Mouse (Mus musculus) liver, embryonic 14.5 days (tissue): ENCODE data around the gene Insc. TPM values are rescaled to one million over a fixed set of nuclear protein-coding genes. Genes with fewer than 3 reads are reported as not detected.

Experiments used
- ATAC-seq: fragments of 200-750 bp; cut with Nextera tagmentation; 2 replicates; pipeline ENCODE4 v1.8.0; 2017; ENCODE audit warnings: moderate number of reproducible peaks, mild to moderate bottlenecking, moderate library complexity; ENCODE audit not compliant: insufficient read depth
- DNase-seq, 3 experiments: peaks; one replicate each; pipeline ENCODE4 v3.0.0-alpha.2; 2012 to 2013; ENCODE audit warnings: low read depth in 3 of 3, low spot score in 3 of 3
- H3K27ac ChIP-seq: fragments of 300-500 bp; sonication (generic); 2 replicates; pipeline ENCODE4 v1.5.1; 2014; ENCODE audit warnings: moderate library complexity, mild to moderate bottlenecking, control low read depth, inconsistent platforms
- H3K27me3 ChIP-seq: fragments of 300-500 bp; sonication (generic); 2 replicates; pipeline ENCODE4 v1.6.1; 2014; ENCODE audit warnings: mild to moderate bottlenecking, low read length, moderate library complexity; ENCODE audit not compliant: control insufficient read depth, insufficient read depth
- H3K36me3 ChIP-seq: fragments of 300-500 bp; sonication (generic); replicated peaks from 2 replicates; pipeline ENCODE4 v1.6.1; 2014; ENCODE audit warnings: low read depth; ENCODE audit not compliant: control insufficient read depth, insufficient read depth
- H3K4me1 ChIP-seq, 2 experiments: fragments of 200-500 bp in 1 of 2; fragments of 300-500 bp in 1 of 2; sonication (generic) in 1 of 2; replicated peaks; 2 replicates each; pipeline ENCODE4 v1.6.1; 2012 to 2014; ENCODE audit warnings: antibody characterized with exemption in 1 of 2, inconsistent platforms in 1 of 2, low read length in 1 of 2; ENCODE audit not compliant: control insufficient read depth in 2 of 2, insufficient read depth in 2 of 2
- H3K4me2 ChIP-seq: fragments of 300-500 bp; sonication (generic); 2 replicates; pipeline ENCODE4 v1.6.1; 2014; ENCODE audit warnings: low read depth, mild to moderate bottlenecking, control low read depth, moderate library complexity
- H3K4me3 ChIP-seq, 2 experiments: fragments of 200-500 bp in 1 of 2; fragments of 300-500 bp in 1 of 2; sonication (generic) in 1 of 2; 2 replicates each; pipeline ENCODE4 v1.5.1; 2012 to 2014; ENCODE audit warnings: low read depth in 2 of 2, low read length in 2 of 2, mild to moderate bottlenecking in 2 of 2, control low read depth in 1 of 2, inconsistent platforms in 1 of 2, moderate library complexity in 1 of 2; ENCODE audit not compliant: insufficient read depth in 1 of 2
- H3K9ac ChIP-seq: fragments of 300-500 bp; sonication (generic); replicated peaks from 2 replicates; pipeline ENCODE4 v1.6.1; 2014; ENCODE audit warnings: mild to moderate bottlenecking, control low read depth, moderate library complexity
- H3K9me3 ChIP-seq: fragments of 300-500 bp; sonication (generic); 2 replicates; pipeline ENCODE4 v1.6.1; 2016; ENCODE audit warnings: low read length, mixed read lengths; ENCODE audit not compliant: control insufficient read depth
- CTCF ChIP-seq: IDR thresholded peaks from 2 replicates; pipeline ENCODE4 v1.5.1; 2016; ENCODE audit warnings: antibody characterized with exemption, low read depth, control low read depth
- EP300 ChIP-seq: IDR thresholded peaks from 2 replicates; pipeline ENCODE4 v1.6.1; 2016; ENCODE audit warnings: antibody characterized with exemption, low read depth
- WGBS: fragments of 180-500 bp; shearing (Covaris S2); extraction: QIAGEN DNeasy Blood & Tissue Kit; methylation state at CpG from one replicate; pipeline ENCODE4 v1.1.7; 2014; ENCODE audit not compliant: insufficient replicate concordance; 5-methylcytosine and 5-hydroxymethylcytosine counted together
- polyA plus RNA-seq, 2 experiments: library from polyadenylated mRNA; depleted of rRNA in 1 of 2; stranded (reverse) in 1 of 2; unstranded in 1 of 2; fragments of >200 nt; fragmentation: Nextera tagmentation in 1 of 2; extraction: Ambion mirVana in 1 of 2; gene quantifications; 2 replicates each; pipeline versions ENCODE4 v1.2.1 to v1.2.3; 2012 to 2014

Insc gene
- polyA plus RNA-seq, 2 experiments = 10.9 to 12.8 TPM

DNA sequence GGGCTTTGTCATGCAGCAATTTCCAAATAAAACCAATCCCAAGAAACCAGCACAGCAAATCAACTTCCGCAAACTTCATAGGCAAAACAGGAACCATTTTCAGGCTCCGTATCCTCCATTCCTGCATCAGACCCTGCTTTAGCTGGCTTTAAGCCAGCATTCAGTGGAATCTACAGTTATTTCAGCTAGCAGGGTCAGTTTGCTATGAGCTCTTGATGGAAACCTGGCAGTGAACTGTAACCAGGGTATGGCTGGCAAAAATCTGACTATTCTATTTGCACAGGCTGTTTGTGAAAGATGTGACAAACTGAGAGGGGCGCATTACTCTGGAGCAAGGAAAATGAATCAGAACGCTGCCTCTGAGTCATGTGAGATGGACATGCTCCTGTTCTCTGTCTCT, 146.7 kb downstream of the Insc start:
- no peak overlapping the region for H3K27ac ChIP-seq
- no peak overlapping the region for H3K9ac ChIP-seq
- H3K9me3 ChIP-seq = no peaks in the 10 kb centered on the region
- 79% methylated on average over 4 of the region's 4 CpGs for WGBS
- H3K27me3 ChIP-seq = no peaks in the 10 kb centered on the region
- H3K36me3 ChIP-seq = no peaks in the 10 kb centered on the region
- ATAC-seq = no peak
- H3K4me2 ChIP-seq = no peak overlapping the region
- no peak overlapping the region for H3K4me3 ChIP-seq
- H3K4me1 ChIP-seq = no peaks in the 10 kb centered on the region
- no peak for DNase-seq
- TF ChIP-seq CTCF (no peak), EP300 (no peak)

DNA sequence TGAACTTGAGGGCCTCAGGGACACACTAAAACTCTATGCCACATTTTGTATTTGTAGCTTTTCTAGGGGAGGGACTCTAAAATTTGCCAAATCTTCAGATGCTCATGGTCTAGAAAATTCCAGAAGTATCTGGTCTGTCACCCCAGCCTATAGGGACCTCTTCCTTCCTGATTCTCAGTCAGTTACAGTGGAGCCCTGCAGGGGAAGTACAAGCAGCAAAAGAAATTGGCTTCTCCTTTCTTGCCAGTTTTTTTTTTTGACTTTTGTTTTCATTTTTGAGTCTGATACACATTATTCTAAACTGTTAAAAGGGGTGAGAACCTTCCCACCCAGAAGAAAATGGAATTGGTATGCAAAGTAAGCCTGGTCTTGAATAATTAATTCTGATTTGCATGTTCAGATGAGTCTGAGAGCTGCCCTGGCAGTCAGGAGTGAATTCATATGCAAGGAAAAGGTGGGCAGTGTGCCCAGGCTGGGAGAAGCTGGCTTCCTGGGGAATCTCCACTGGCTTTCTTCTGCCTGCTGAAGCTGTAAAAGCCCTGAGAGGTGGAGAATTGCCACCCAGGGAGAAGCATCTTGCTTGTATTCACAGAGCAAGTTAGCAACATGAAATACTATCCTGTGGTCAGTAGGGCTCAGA, 149.2 kb downstream of the Insc start:
- no peaks in the 10 kb centered on the region for H3K9me3 ChIP-seq
- H3K36me3 ChIP-seq = no peaks in the 10 kb centered on the region
- no peaks in the 10 kb centered on the region; a peak in 1 of 4 replicates for H3K4me1 ChIP-seq
- no peak for ATAC-seq
- TF ChIP-seq CTCF (no peak), EP300 (no peak)
- H3K9ac ChIP-seq = no peak overlapping the region
- no peak for DNase-seq
- H3K27ac ChIP-seq = no peak overlapping the region
- no peak overlapping the region for H3K4me2 ChIP-seq
- no peaks in the 10 kb centered on the region for H3K27me3 ChIP-seq
- H3K4me3 ChIP-seq = no peak overlapping the region

DNA sequence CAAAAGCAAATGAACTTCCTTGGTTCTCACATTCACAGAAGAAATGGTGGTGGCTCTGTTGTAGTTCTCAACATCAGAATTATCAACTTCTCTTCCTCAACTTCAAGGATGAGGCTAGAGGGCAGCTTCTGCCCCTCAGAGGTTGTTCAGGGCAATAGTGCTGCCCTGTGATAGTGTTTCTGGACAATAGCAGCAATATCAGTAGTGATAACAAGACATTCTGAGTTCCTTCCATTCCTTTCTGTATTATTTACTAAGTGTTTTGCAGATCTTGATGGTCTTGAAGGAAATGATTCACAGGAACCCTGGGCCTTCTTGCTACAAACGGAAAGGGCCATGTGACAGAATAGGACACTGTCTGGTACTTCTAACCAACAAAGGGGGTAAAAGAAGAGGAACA, 150.4 kb downstream of the Insc start:
- Histone ChIP-seq H3K9ac (no peak overlapping the region), H3K27ac (no peak overlapping the region), H3K36me3 (no peaks in the 10 kb centered on the region), H3K4me3 (no peak overlapping the region), H3K4me2 (no peak overlapping the region), H3K27me3 (no peaks in the 10 kb centered on the region), H3K4me1 (no peaks in the 10 kb centered on the region; a peak in 1 of 4 replicates), H3K9me3 (no peaks in the 10 kb centered on the region)
- WGBS = 48% methylated on average over 1 of the region's 1 CpGs
- TF ChIP-seq EP300 (no peak), CTCF (no peak)
- DNase-seq (no peak), ATAC-seq (no peak)

DNA sequence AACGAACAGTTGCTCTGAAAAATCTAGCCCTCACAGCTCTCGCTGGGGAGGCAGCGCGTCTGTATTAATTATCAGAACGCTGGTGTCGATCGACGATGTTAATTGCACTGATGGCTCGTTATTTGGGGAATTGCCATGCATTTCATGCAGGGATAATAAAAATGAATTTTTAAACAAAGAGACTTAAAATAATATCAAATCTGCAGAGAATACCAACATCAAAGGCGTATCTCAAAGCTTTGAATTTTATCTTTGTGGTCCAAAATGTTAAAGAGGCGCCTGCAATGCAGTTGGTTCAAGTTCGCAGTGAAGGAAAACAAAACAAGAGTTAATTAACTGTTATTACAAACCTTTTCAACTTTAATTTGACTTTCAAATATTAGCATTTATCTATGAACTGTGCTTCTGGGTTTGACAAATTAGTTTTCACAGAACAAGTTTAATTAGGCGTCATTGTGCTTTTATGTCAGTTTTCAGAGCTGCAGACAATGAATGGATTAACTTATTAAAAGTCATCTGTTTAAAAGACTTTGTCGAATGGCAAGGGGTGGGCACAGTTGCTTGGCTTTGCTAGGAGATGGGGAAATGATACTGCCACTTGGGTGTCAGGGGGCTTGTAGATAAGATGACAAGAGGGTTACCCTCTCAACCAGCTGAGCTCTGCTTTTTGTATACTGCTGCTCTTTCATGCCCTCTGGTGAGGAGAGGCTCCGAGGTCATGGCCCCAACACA, 153.6 kb downstream of the Insc start:
- H3K9me3 ChIP-seq = no peaks in the 10 kb centered on the region
- no peaks in the 10 kb centered on the region; a peak in 1 of 4 replicates for H3K4me1 ChIP-seq
- DNase-seq = no peak
- H3K4me3 ChIP-seq = no peak overlapping the region
- ATAC-seq = no peak
- WGBS = 74% methylated on average over 15 of the region's 15 CpGs
- H3K9ac ChIP-seq = no peak overlapping the region
- H3K36me3 ChIP-seq = no peaks in the 10 kb centered on the region
- H3K27ac ChIP-seq = no peak overlapping the region
- no peak overlapping the region for H3K4me2 ChIP-seq
- H3K27me3 ChIP-seq = no peaks in the 10 kb centered on the region
- no peak for TF ChIP-seq EP300
- TF ChIP-seq CTCF = no peak

Other genes with a start within 250 kb of the Insc start
- 0.20 and 0.35 TPM in 2 replicates for gene Cyp2r1, start 180.7 kb upstream of the Insc start, polyA plus RNA-seq (2012; rRNA removed)
- gene Cyp2r1, start 180.7 kb upstream of the Insc start, polyA plus RNA-seq (2014; fragmentation: Nextera tagmentation; extraction: Ambion mirVana) = 0.99 and 1.3 TPM in 2 replicates
- gene Calca, start 107.3 kb upstream of the Insc start, polyA plus RNA-seq (2012; rRNA removed) = 0.09 and 0.27 TPM in 2 replicates
- 0.19 TPM in 1 of 2 replicates, not detected in the other for gene Calca, start 107.3 kb upstream of the Insc start, polyA plus RNA-seq (2014; fragmentation: Nextera tagmentation; extraction: Ambion mirVana)
- not detected in 2 replicates for gene Calcb, start 25.1 kb upstream of the Insc start, polyA plus RNA-seq (2012; rRNA removed)
- gene Calcb, start 25.1 kb upstream of the Insc start, polyA plus RNA-seq (2014; fragmentation: Nextera tagmentation; extraction: Ambion mirVana) = not detected in 2 replicates